Mouse (Mus musculus) heart, embryonic 12.5 days (tissue): ENCODE results near the gene Enpp4. TPM values are rescaled to one million over a fixed set of nuclear protein-coding genes. Genes with fewer than 3 reads are reported as not detected.

Experiments used
- ATAC-seq: fragments of 200-750 bp; cut with Nextera tagmentation; 2 replicates; pipeline ENCODE4 v1.8.0; 2017; ENCODE audit warnings: moderate TSS enrichment, moderate library complexity; ENCODE audit not compliant: insufficient number of reproducible peaks, low FRiP score
- H3K27ac ChIP-seq: fragments of 300-500 bp; sonication (generic); 2 replicates; pipeline ENCODE4 v1.5.1; 2016; ENCODE audit warnings: mild to moderate bottlenecking, moderate library complexity; ENCODE audit not compliant: poor library complexity, severe bottlenecking
- H3K27me3 ChIP-seq: fragments of 300-500 bp; sonication (generic); replicated peaks from 2 replicates; pipeline ENCODE4 v1.6.1; 2016; ENCODE audit warnings: mild to moderate bottlenecking, moderate library complexity
- H3K36me3 ChIP-seq: fragments of 300-500 bp; sonication (generic); 2 replicates; pipeline ENCODE4 v1.6.1; 2016; ENCODE audit warnings: mild to moderate bottlenecking, moderate library complexity
- H3K4me1 ChIP-seq: fragments of 300-500 bp; sonication (generic); replicated peaks from 2 replicates; pipeline ENCODE4 v1.6.1; 2016; ENCODE audit warnings: mild to moderate bottlenecking
- H3K4me2 ChIP-seq: fragments of 300-500 bp; sonication (generic); 2 replicates; pipeline ENCODE4 v1.6.1; 2016; ENCODE audit warnings: mild to moderate bottlenecking, moderate library complexity
- H3K4me3 ChIP-seq: fragments of 300-500 bp; sonication (generic); 2 replicates; pipeline ENCODE4 v1.5.1; 2016; ENCODE audit warnings: mild to moderate bottlenecking
- H3K9ac ChIP-seq: fragments of 300-500 bp; sonication (generic); 2 replicates; pipeline ENCODE4 v1.6.1; 2016; ENCODE audit warnings: mild to moderate bottlenecking, moderate library complexity
- H3K9me3 ChIP-seq: fragments of 300-500 bp; sonication (generic); replicated peaks from 2 replicates; pipeline ENCODE4 v1.6.1; 2016; ENCODE audit warnings: mild to moderate bottlenecking, moderate library complexity
- WGBS: fragments of 180-500 bp; shearing (Covaris S2); methylation state at CpG from one replicate; pipeline ENCODE4 v1.1.7; 2016; 5-methylcytosine and 5-hydroxymethylcytosine counted together
- polyA plus RNA-seq: library from polyadenylated mRNA; unstranded; fragments of >200 nt; fragmentation: Nextera tagmentation; extraction: Ambion mirVana; gene quantifications from 2 replicates; pipeline ENCODE4 v1.2.1, GENCODE M21; 2016

The Enpp4 gene
- polyA plus RNA-seq, 1 experiment from 2014 or later = 8.1 TPM

DNA sequence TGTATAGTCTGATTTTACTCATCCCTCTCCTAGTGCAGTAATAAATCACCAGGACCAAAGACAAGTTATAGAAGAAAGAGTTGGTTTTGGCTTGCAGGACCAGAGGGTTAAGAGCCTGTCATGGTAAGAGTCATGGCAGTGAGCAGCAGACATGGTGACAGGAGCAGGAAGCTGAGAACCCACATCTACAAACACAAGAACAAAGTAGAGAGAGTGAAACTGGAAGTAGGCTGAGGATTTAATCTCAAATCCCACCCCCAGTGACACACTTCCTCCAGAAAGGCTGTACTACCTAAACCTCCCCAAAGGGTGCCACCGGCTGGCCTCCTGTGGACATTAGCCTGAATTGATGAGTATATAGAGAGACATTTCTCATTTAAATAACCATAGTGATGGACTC lies 44.8 kb downstream of the Enpp4 start:
- no peak overlapping the region for H3K4me2 ChIP-seq
- no peaks in the 10 kb centered on the region for H3K4me1 ChIP-seq
- no peaks in the 10 kb centered on the region for H3K27me3 ChIP-seq
- no peak overlapping the region for H3K27ac ChIP-seq
- no peaks in the 10 kb centered on the region for H3K9me3 ChIP-seq
- no peak overlapping the region for H3K9ac ChIP-seq
- ATAC-seq = no peak
- H3K4me3 ChIP-seq = no peak overlapping the region
- WGBS = 85% methylated on average over 1 of the region's 1 CpGs
- H3K36me3 ChIP-seq = no peaks in the 10 kb centered on the region

- H3K9me3 ChIP-seq = no peaks in the 10 kb centered on the region
- no peak overlapping the region for H3K27ac ChIP-seq
- no peak overlapping the region for H3K4me3 ChIP-seq
- no peaks in the 10 kb centered on the region for H3K27me3 ChIP-seq
- no peak for ATAC-seq
- no peaks in the 10 kb centered on the region for H3K36me3 ChIP-seq
- no peak overlapping the region for H3K4me2 ChIP-seq
- no peak overlapping the region for H3K9ac ChIP-seq
- no peaks in the 10 kb centered on the region for H3K4me1 ChIP-seq
Measured at GRCm38 (mm10) chr17:44058145-44058544, 47.5 kb downstream of the Enpp4 start.

DNA sequence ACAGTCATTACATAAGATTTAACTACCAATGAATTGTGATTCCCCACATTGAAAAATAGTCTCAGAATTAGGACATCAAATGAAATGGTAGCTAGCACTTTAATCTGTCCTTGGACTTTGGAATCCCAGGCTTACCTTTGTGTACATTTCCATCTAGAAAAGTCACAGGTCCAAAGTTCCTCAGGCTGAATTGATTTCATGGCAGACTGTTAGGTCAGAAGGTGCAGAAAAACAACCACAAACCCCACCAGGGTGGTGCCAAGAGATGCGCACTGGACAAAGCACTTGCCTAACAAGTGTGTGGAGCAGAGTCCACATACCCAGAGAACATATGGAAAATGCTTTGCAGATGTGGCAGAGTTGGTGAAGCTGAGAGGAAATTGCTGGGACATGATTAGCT lies 48.5 kb downstream of the Enpp4 start:
- WGBS = 91% methylated on average over 1 of the region's 1 CpGs
- no peaks in the 10 kb centered on the region for H3K4me1 ChIP-seq
- no peak overlapping the region for H3K4me2 ChIP-seq
- H3K9ac ChIP-seq = no peak overlapping the region
- no peaks in the 10 kb centered on the region for H3K36me3 ChIP-seq
- H3K4me3 ChIP-seq = no peak overlapping the region
- no peaks in the 10 kb centered on the region for H3K27me3 ChIP-seq
- H3K27ac ChIP-seq = no peak overlapping the region
- ATAC-seq = no peak
- no peaks in the 10 kb centered on the region for H3K9me3 ChIP-seq

DNA sequence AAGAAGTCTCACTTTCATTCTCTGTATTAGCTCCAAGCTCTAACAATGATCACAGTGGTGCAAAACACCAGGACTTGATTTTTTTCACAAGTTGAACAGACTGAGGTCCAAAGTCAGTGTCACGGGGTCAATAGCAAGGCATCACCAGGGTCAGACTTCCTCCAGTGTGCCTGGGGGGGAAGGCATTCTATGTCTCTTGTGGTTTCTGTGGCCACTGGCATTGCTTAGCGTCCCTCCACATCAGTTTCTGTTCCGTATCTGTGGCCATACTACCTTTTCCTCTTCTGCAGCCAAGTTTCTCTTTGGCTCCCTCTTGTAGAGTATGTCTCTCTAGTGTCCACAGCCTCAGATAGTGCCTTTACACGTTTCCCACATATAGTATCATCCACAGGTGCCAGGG lies 52.2 kb downstream of the Enpp4 start:
- H3K9me3 ChIP-seq = no peaks in the 10 kb centered on the region
- H3K27ac ChIP-seq = no peak overlapping the region
- whole genome bisulfite sequencing = 66% methylated on average over 4 of the region's 4 CpGs
- no peak overlapping the region for H3K9ac ChIP-seq
- H3K4me1 ChIP-seq = no peaks in the 10 kb centered on the region
- no peak overlapping the region for H3K4me3 ChIP-seq
- H3K36me3 ChIP-seq = no peaks in the 10 kb centered on the region
- H3K27me3 ChIP-seq = no peaks in the 10 kb centered on the region
- ATAC-seq = no peak
- H3K4me2 ChIP-seq = no peak overlapping the region

Other genes with a start within 250 kb of the Enpp4 start
- gene Enpp5, start 27.0 kb downstream of the Enpp4 start, polyA plus RNA-seq = 13.8 and 14.6 TPM in 2 replicates
- 10.2 and 10.6 TPM in 2 replicates for gene Clic5, start 82.8 kb upstream of the Enpp4 start, polyA plus RNA-seq